Mouse (Mus musculus): ENCODE results near the gene Qk.
A peak's percentile ranks its signal among the peaks of the same experiment; 100 is the strongest.

Qk gene

DNA sequence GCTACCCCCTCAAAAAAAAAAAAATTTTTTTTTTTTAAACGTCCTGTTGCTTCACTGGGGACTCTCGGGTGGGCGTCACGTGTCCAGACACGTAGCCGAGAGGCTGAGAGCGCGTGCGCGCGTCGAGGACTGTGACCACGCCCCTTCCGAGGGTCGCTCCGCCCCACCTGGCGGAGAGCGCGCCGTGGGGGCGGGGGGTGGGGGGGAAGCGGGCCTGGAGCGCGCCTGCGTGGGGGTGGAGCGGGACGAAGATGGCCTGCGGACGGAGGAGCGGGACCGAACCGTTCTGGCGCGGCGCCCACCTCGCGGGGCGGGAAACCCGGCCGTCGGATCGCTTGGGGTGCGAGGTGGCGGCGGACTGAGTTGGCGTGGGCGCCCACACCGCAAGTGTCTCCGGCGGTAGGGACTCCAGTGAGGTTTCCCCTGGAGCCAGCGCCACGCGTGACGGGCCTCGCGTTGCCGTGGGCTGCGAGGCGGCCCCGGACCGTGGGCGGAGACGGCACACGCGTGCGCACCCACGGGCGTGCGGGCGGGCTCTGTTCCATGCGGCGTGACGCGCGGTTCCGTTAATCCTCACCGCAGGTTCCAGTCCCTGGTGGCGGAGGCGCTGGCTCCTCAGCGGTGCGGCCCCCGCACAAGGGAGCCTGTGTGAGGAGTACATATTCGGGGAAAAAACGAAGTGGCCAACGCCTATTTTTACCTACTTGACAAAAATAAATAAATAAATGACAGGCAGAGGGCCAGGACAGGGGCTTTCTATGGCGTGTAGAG lies at the start of gene Qk:
Gene Qk, minus strand, starts transcription at position 170 of the 771 bp plus-strand sequence.
- DNase-seq (ENCODE audit: low read depth): peak; percentile 76

DNA sequence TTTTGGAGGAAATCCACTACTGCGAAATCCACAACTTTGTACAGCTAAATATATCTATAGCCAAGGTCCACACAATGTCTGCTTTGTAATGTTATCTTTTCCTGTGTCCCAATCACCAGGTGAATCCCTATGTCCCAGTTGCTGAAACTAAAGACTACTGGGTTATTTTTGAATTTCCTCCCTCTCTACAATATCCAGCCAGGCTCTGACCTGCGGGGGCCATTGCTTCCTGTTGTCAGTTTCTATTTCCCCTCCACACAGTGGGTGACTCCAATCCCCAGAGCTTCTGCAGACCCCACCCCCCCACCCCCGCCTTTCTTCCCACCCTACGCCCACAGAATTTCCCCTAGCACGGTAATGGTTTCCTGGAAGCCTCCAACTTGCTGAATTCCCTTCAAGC lies 47.4 kb upstream of the Qk start:
- no peak for DNase-seq (ENCODE audit: low read depth)

DNA sequence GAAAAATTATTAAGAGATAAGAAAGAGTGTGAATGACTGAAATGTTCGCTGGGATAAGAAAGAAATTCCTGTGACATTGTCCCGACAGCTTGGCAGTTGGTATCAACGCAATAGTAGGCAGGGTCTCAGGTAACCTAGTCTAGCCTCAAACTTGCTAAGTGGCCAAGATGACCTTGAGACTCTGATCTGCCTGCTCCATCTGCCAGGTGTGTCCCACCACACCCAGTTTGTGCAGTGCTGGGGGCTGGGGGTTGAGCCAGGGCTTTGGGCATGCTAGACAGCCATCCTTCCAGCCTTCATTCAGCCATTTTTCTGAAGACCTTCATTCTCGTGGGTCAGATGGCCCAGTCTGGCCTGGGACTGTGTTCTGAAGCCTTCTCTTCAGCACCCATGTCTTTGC lies 46.9 kb upstream of the Qk start:
- DNase-seq (ENCODE audit: low read depth): no peak

DNA sequence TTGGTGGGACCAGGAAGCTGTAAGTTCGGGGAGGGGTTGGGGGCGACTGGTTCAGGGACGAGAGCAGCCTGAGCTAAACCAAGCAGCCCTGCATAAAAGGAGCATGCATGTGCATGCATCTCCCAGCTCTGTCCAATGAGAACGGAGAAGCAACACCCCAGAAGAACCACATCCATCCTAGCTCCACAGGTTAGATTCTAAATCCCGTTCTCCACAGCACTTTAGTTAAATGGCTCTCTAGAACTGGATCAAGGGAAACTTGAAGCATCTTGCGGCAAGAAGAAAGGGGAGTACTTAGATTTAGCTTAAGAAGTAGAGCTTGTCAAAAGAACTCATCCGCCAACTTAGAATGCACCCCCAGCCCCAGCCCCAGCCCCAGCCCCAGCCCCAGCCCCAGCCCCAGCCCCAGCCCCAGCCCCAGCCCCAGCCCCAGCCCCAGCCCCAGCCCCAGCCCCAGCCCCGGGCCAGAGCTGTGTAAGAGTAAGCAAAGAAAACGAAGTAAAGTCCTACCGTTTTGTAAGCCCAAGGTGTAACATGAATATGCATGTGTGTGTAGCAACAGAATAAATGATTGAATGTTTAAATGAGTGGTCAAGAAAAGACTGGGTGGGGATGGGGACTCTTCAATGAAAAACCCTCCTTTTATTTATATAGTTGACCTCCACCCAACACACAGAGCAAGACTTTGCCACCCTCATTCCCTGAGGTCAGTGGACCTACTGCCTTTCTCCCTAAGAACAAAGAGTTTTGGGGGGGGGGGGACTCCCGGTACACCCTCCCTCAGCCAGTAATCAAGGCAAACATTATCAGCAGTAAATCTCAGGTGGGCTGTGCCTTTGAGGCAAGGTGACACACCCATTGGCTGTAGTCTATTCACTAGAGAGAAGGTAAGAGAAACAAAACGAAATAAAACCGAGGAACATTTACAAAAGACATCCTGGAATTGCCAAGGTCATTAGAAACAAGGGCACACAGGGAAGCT lies 46.1 kb upstream of the Qk start:
- DNase-seq (ENCODE audit: low read depth): no peak

DNA sequence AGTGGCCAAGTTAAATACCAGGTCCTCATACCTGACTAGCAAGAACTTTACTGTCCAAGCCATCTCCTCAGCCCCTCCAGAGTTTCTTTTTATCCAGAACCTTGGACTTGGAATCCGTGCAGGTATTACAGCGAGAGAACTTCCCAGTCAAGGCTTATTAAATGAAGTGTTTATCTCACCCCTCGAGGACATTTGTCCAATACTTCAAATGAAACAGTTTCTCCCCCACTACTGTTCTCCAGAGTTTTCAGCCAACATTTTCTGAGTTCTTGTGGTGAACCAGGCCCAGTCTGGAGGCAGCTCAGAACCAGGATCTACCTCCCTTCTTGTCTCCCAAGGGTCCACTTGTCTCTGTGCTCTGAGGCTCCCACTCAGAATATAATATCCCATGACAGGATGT lies 43.5 kb upstream of the Qk start:
- no peak for DNase-seq (ENCODE audit: low read depth)

DNA sequence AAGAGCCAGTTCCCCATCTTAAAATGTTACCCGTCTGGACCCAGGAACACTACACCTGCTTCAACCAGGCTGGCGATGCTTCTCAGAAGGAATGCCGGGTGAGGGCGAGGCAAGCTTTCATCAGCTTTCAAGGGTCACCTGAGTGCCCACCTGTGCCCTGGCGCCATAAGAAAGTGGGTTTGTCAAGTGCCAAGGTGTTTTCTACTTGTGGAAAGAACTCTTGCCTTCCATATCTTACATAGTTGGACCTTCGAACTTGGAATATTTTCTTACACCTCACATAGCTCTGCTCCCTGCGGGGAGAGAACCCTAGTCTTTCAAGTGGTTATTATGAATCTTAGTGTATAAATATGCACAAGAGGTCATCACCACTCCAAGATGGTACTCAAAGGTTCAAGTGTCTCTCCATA lies 42.2 kb upstream of the Qk start:
- no peak for DNase-seq (ENCODE audit: low read depth)

DNA sequence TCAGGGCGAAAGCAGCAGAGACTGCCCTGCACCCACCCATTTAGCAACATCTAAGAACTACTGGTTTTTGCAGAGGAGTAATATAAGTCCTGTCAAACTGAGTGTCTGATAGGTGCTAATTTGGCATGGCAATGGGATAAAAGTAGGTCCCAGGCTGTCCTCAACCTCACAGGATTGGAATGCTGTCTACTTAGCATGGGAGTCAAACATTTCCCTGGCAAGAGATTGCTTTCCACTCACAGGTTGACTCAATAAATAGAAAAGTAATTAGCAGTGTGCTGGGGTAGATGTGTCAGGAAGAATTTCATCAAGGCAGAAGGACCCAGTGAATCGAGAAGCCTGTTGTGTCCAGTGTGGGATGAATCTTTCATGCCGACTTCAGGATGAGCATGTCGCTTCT lies 41.1 kb upstream of the Qk start:
- no peak for DNase-seq (ENCODE audit: low read depth)

DNA sequence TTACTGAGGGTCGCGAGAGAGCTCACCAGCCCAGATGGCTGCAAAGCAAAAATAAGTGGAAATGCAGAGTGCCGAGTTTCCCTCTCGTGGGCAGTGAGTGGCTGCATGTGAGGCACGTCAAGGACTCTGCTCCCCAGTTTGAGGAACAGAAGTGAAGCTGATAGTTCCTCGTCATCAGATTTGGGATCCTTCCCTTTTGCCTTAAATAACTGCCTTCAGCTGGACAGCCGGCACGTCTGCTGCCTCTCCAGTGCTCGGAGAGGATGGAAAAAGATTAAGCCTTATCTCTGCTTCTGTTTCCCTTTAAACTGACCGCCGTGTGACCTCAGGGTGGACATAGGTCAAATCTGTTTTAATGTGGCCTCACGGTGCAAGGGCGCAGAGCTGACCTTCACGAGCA lies 39.8 kb upstream of the Qk start:
- DNase-seq (ENCODE audit: low read depth): no peak

DNA sequence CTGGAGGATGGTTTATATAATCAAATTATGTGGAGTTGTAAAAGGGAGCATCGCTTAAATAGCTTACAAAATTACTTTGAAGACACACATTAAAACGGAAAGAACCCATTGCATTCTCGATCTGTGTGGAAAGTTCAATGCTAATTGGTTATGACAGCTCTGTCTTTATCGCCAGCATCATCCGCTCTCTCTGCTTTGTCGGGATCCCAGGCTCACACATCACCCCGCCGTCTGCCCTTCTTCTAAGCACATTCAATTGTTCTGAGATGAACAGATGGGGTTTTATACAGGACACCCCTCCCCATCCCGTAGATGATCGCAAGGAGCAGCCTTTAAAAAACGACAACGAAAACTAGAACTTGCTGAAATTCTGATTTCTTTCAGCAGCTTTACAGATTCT lies 37.7 kb upstream of the Qk start:
- no peak for DNase-seq (ENCODE audit: low read depth)

DNA sequence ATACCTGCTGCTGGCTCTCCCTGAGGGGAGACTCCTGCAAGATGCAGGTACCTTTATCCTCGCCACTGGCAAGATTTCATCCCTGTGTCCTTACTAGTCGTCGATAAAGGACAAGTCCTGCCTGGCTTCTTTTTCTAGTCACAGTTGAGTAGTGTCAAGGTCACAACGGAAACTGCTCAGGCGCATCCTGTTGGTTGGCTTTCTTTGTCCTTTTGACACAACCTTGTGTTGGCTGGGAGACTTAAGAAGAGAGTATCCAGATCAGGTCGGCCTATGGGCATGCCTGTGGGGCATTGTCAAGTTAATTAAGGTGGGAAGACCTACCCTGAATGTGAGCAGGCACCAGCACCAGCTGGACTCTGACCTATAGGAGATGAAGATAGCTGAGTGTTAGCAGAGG lies 36.6 kb upstream of the Qk start:
- no peak for DNase-seq (ENCODE audit: low read depth)

DNA sequence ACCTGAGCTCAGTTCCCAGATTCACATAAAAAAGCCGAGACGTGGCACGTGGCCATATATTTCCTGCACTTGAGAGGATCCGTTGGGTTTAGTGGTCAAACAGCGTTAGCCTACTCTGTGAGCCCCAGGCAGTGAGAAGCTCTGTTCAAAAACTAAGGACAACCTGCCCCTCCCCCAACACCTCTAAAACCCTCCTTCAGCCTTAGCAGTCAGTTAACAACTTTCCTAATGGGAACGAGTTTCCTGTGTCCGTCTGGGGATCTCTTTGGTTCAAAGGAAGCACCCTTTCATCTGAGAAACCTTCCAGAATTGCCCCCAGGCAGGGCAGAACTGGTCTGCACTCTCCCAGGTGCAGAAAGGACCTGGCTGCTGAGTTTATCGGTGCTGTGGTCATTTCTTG lies 36.1 kb upstream of the Qk start:
- no peak for DNase-seq (ENCODE audit: low read depth)

DNA sequence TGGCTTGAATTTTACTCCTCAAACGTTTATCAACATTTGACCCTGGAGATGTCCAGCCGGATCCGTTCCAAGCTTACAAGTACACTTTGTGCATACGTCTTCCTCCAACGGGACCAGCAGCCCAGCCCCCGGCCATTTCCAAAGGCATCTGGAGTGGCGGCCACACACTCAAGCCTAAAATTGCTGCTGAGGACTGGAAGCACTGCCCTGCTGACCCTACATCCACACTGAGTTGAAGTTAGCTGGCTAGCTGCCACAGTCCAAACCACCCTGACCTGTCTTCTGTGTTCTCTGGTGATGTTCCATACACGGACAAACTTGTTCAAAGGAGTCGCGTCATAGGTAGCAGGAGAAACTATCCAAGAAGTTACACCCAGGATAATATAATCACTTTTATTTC lies 18.6 kb upstream of the Qk start:
- DNase-seq (ENCODE audit: low read depth): no peak

DNA sequence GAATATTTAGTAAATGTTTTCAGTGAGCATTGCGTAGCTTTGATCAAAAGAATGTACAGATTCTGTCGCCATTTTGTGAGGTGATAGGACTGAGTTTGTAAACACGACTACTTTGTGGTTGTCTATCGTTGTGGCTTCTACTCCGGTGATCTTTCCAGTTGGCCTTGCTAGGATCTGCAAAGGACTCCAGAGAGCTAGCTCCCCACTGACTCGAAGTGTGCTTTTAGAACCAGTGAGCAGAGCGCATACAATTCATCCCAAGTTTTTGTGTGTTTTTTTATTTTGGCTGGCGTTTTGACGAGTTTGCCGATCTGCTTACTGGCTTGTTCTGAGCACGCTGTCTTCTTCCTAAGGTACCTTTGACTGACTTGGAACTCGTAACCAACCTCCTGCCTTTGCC lies 16.9 kb upstream of the Qk start:
- no peak for DNase-seq (ENCODE audit: low read depth)

DNA sequence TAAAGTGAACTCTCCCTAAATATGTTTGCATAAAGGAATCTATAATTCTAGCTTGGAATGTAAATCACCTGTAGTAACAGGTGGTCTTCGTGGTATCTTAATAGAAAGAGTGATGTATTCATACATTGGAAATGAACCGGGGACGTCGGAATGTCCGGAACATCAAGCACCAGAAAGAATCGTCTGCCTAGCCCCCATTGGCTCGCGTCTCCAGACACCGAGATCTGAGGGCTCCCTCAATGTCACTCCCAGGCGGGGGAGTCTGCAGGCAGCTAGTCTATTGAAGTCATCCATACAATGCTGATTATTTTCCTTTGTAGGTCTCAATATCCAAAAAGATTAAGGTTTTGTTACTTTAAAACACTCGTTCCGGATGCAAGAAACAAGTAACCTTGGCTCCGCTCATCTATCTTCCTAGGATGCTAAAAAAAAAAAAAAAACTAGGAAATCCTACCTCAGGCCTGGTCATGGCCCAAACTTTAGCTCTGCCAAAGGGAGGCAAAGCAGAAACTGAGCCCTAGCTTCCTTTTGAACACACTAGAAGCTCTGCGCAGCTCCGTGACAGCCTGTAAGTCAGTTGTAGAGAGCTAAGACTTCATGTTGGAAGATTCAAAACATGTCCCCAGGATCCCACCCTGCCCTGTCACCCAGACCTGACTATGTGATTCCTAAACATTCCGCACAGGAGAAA lies 16.3 kb upstream of the Qk start:
- DNase-seq (ENCODE audit: low read depth): no peak

DNA sequence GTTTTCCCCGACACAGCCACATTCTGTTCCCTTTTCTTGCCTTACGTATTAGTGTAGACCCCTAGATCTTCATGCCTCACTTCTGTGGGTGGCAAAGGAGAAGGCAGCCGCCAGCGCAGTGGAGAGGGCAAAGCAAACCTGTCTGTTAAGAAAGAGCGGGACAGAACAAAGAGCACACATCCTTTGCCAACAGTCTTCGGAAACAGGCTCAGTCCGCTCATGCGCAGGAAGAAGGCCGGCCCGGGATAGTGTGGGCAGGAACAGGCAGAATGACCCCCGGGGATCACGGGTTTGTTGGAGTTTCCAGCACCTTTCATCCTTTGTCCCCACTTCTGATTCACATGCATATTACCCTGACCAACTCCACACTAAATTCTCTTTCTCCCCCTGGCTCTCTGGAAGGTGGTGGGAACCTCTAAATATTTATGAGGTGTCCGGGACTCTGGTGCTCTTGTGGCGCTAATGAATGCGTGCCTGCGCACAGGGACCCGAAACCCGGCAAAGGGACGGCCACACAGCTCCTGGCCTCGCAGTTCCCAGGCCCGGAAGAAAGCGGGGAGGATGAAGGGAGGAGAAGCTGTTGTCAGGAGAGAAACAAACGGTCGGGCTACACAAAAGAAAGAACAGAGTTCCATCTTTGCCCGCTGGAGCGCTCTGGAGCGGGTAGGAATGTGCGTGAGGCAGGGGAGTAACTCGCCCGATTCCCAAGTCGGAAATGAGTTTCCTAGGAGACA lies 15.5 kb upstream of the Qk start:
- DNase-seq (ENCODE audit: low read depth): no peak

DNA sequence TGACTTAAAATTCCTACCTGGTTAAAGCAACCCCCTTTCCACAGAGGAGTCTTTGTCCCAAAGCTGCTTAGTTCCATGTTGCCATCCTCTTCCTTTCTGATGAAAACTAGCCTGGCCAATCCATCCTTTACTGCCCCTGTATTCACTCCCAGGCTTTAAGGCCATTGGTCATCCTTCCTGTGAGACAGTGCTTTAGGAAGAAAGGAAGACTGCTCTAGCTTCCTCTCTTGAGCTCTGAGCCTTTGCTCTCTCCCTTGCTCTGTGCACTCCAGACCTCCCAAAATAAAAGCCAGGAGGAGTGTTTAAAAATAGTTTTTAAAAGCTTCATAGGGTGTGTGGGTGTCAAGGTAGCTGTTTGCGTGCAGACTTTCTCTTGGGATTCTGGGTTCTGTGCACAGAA lies 14.8 kb upstream of the Qk start:
- no peak for DNase-seq (ENCODE audit: low read depth)

DNA sequence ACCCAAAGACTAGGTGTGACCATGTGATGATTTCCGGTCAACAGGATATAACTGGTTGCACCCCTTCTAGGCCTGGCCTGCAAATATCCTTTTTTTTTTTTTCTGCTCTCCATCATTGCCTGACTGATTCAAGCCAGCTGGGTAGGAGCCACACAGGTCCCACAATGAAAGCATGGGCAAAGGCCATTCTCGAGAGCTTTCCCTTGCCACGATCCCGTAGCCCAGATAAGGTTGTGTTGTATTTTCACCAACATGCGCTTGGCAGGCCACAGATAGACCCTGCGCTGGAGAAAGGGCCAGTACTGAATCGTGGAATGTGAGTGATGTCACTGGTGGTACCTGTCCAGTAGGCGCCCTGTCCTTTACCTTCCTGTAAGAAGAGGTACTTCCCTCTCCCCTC lies 13.7 kb upstream of the Qk start:
- no peak for DNase-seq (ENCODE audit: low read depth)

DNA sequence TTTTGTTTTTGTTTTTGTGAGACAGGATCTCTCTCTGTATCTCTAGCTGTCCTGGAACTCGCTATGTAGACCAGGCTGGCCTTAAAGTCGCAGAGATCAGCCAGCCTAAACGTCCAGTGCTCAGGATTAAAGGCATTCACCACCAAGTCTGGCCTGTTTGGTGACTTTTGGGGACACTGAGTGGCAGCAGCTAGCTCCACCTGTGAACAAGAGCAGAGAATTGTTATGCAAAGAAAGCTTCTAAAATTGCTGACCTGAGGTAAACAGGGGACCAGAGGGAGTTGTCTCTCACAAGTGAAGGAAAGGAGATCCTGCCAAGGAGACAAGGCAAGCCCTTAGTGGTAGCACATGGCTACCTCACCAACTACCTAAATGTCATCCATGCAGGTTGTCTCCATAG lies 12.5 kb upstream of the Qk start:
- DNase-seq (ENCODE audit: low read depth): no peak

DNA sequence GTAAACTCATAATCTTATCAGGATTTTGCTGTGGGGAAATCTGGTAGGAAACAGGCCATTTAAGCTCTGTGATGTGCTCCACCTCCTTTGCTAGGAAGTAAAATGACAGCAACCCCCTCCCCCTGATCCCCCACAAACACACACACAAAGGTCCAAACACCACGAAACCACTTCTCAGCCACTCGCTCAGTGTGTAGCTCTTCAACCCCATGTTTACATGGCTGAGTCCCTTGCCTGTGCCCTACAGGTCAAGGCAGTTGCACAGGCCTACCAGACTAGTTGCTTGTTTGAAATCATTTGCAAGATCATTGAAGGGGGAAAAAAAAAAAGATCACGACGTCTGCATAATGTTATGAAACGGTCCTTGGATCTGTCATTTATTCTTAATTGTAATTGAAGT lies 9.8 kb upstream of the Qk start:
- no peak for DNase-seq (ENCODE audit: low read depth)

DNA sequence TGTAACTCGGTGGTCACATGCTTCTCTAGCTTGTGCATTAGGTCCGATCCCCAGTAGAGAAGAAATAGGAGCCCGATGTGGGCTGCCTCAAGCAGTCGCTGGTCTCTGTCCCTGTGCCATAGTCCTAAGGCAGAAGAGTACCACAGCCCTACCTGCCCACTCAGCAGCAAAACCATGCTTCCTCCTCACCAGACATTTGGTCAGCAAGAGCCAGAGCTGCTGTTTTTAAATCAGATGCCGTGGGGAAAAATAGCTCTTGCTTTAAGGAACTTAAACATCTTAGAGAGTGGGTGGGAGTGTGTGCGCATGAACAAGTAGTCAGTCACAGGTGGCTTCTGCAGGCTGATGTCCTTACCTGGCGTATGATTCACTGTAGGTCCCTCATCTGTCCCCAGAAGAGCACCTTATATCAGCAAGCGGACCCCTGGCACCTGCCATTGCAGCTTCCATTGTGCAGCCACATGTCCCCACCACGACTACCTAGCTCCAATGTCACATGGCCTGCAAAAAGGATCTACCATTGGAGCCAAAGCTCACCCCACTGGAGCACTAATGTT lies 9.0 kb upstream of the Qk start:
- DNase-seq (ENCODE audit: low read depth): no peak

DNA sequence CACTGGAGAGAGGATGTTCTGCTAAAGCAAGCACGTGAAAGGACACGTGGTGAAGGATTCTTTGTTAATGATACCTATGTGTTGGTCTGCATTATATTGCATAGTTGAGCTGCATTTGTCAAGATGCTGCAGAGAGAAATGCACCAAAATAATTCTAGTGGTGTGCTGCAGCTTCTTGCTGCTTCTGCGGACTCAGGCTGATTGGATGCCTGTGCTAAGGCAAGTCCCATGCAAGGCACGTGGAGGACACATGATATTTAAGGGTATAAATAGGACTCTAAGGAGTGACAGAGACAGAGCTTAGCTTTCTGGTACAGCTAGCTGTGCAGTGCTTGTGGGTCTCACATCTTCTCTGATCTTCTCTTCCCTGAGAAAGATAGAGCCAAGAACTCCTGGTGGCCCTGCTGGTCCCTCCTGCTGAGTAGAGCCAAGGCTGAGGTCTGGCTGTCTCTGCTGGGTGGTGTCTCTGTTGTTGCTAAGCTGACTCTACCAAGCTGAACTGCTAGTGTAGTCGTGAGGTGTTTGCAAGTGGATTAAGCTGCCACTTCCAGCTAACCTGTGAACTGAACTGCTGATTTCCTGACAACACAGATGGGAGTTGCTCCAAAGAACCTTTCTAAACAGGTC lies 8.0 kb upstream of the Qk start:
- no peak for DNase-seq (ENCODE audit: low read depth)
